Mouse (Mus musculus) MEL (cell line): ENCODE data around the gene Acot7. TPM values are rescaled to one million over a fixed set of nuclear protein-coding genes. Genes with fewer than 3 reads are reported as not detected.

Experiments
- DNase-seq: peaks from one replicate; pipeline ENCODE4 v3.0.0; 2011; ENCODE audit warnings: low read depth, low spot score
- H3K27ac ChIP-seq: 2 replicates; pipeline ENCODE4 v1.5.1; 2012; ENCODE audit warnings: low read depth, mild to moderate bottlenecking, control low read depth, low read length, moderate library complexity; ENCODE audit not compliant: control insufficient read depth
- H3K27me3 ChIP-seq, 2 experiments: fragments of 150-350 bp in 1 of 2; sonication (generic) in 1 of 2; 2 replicates each; pipeline ENCODE4 v1.6.1; 2012; ENCODE audit warnings: low read length in 2 of 2, mild to moderate bottlenecking in 2 of 2, improper control_type of control experiment in 1 of 2, moderate library complexity in 1 of 2; ENCODE audit not compliant: insufficient read depth in 2 of 2, control insufficient read depth in 1 of 2
- H3K36me3 ChIP-seq, 2 experiments: 2 replicates each; pipeline ENCODE4 v1.6.1; 2012 to 2014; ENCODE audit warnings: low read length in 2 of 2, improper control_type of control experiment in 1 of 2, inconsistent platforms in 1 of 2, mild to moderate bottlenecking in 1 of 2; ENCODE audit not compliant: insufficient read depth in 2 of 2, control insufficient read depth in 1 of 2
- H3K4me1 ChIP-seq, 2 experiments: fragments of 150-350 bp in 1 of 2; sonication (generic) in 1 of 2; 2 replicates each; pipeline ENCODE4 v1.6.1; 2012; ENCODE audit warnings: low read length in 2 of 2, improper control_type of control experiment in 1 of 2, mild to moderate bottlenecking in 1 of 2; ENCODE audit not compliant: insufficient read depth in 2 of 2, control insufficient read depth in 1 of 2
- H3K4me3 ChIP-seq, 2 experiments: fragments of 150-350 bp in 1 of 2; sonication (generic) in 1 of 2; 2 replicates each; pipeline ENCODE4 v1.5.1; 2012; ENCODE audit warnings: low read depth in 2 of 2, low read length in 2 of 2, mild to moderate bottlenecking in 2 of 2, moderate library complexity in 2 of 2, control low read depth in 1 of 2, improper control_type of control experiment in 1 of 2; ENCODE audit not compliant: control insufficient read depth in 1 of 2, insufficient read depth in 1 of 2
- H3K79me2 ChIP-seq: 2 replicates; pipeline ENCODE4 v1.6.1; 2012; ENCODE audit warnings: mild to moderate bottlenecking, low read length, moderate library complexity; ENCODE audit not compliant: control insufficient read depth, poor library complexity, insufficient read depth
- H3K9ac ChIP-seq: 2 replicates; pipeline ENCODE4 v1.6.1; 2012; ENCODE audit warnings: low read depth, mild to moderate bottlenecking, control low read depth, low read length, moderate library complexity; ENCODE audit not compliant: control insufficient read depth, poor library complexity, severe bottlenecking
- H3K9me3 ChIP-seq: fragments of 150-350 bp; sonication (generic); replicated peaks from 2 replicates; pipeline ENCODE4 v1.6.1; 2012; ENCODE audit warnings: mild to moderate bottlenecking, low read length, improper control_type of control experiment, moderate library complexity; ENCODE audit not compliant: insufficient read depth
- BHLHE40 ChIP-seq: IDR thresholded peaks from 2 replicates; pipeline ENCODE4 v1.6.1; 2012; ENCODE audit warnings: low read depth, mild to moderate bottlenecking, inconsistent platforms, low read length, improper control_type of control experiment, borderline replicate concordance
- CHD1 ChIP-seq: IDR thresholded peaks from 2 replicates; pipeline ENCODE4 v1.6.1; 2012; ENCODE audit warnings: low read depth, mild to moderate bottlenecking, inconsistent platforms, low read length, improper control_type of control experiment
- CHD2 ChIP-seq: IDR thresholded peaks from 2 replicates; pipeline ENCODE4 v1.6.1; 2011; ENCODE audit warnings: low read length, improper control_type of control experiment
- EP300 ChIP-seq, 2 experiments: IDR thresholded peaks; 2 replicates each; pipeline ENCODE4 v1.6.1; 2011; ENCODE audit warnings: improper control_type of control experiment in 2 of 2, low read length in 2 of 2, low read depth in 1 of 2, mild to moderate bottlenecking in 1 of 2
- ETS1 ChIP-seq: IDR thresholded peaks from 2 replicates; pipeline ENCODE4 v1.6.1; 2012; ENCODE audit warnings: low read depth, mild to moderate bottlenecking, inconsistent platforms, low read length, improper control_type of control experiment, moderate library complexity
- GABPA ChIP-seq: IDR thresholded peaks from 2 replicates; pipeline ENCODE4 v1.6.1; 2012; ENCODE audit warnings: low read depth, mild to moderate bottlenecking, inconsistent platforms, low read length, improper control_type of control experiment, moderate library complexity
- GATA1 ChIP-seq: IDR thresholded peaks from 2 replicates; pipeline ENCODE4 v1.6.1; 2011; ENCODE audit warnings: low read depth, low read length, improper control_type of control experiment
- HCFC1 ChIP-seq: IDR thresholded peaks from 2 replicates; pipeline ENCODE4 v1.6.1; 2012; ENCODE audit warnings: low read depth, mild to moderate bottlenecking, inconsistent platforms, low read length, improper control_type of control experiment, moderate library complexity
- JUND ChIP-seq: IDR thresholded peaks from 2 replicates; pipeline ENCODE4 v1.6.1; 2011; ENCODE audit warnings: low read depth, mild to moderate bottlenecking, improper control_type of control experiment, low read length
- MAFK ChIP-seq: IDR thresholded peaks from 2 replicates; pipeline ENCODE4 v1.6.1; 2011; ENCODE audit warnings: low read depth, mild to moderate bottlenecking, low read length, improper control_type of control experiment, borderline replicate concordance
- MAX ChIP-seq: IDR thresholded peaks from 2 replicates; pipeline ENCODE4 v1.6.1; 2011; ENCODE audit warnings: low read length, improper control_type of control experiment
- MAZ ChIP-seq: IDR thresholded peaks from 2 replicates; pipeline ENCODE4 v1.6.1; 2012; ENCODE audit warnings: low read depth, mild to moderate bottlenecking, inconsistent platforms, low read length, improper control_type of control experiment
- MEF2A ChIP-seq: IDR thresholded peaks from 2 replicates; pipeline ENCODE4 v1.6.1; 2014; ENCODE audit warnings: low read depth, mild to moderate bottlenecking, inconsistent platforms, low read length, improper control_type of control experiment; ENCODE audit not compliant: poor library complexity, insufficient replicate concordance, severe bottlenecking; ENCODE audit errors: extremely low read depth
- MXI1 ChIP-seq: IDR thresholded peaks from 2 replicates; pipeline ENCODE4 v1.6.1; 2011; ENCODE audit warnings: mild to moderate bottlenecking, low read depth, low read length, improper control_type of control experiment
- MYB ChIP-seq: IDR thresholded peaks from 2 replicates; pipeline ENCODE4 v1.6.1; 2011; ENCODE audit warnings: mild to moderate bottlenecking, low read depth, low read length, improper control_type of control experiment
- MYC ChIP-seq: IDR thresholded peaks from 2 replicates; pipeline ENCODE4 v1.6.1; 2011; ENCODE audit warnings: low read depth, mild to moderate bottlenecking, low read length, improper control_type of control experiment, moderate library complexity
- NELFE ChIP-seq: IDR thresholded peaks from 2 replicates; pipeline ENCODE4 v1.6.1; 2011; ENCODE audit warnings: low read depth, low read length, improper control_type of control experiment
- NRF1 ChIP-seq: IDR thresholded peaks from 2 replicates; pipeline ENCODE4 v1.6.1; 2014; ENCODE audit warnings: low read depth, mild to moderate bottlenecking, inconsistent platforms, low read length, improper control_type of control experiment, moderate library complexity; ENCODE audit not compliant: poor library complexity, insufficient read depth, severe bottlenecking
- POLR2AphosphoS2 ChIP-seq: IDR thresholded peaks from 2 replicates; pipeline ENCODE4 v1.6.1; 2011; ENCODE audit warnings: low read length, improper control_type of control experiment
- RAD21 ChIP-seq: IDR thresholded peaks from 2 replicates; pipeline ENCODE4 v1.6.1; 2011; ENCODE audit warnings: mild to moderate bottlenecking, low read depth, low read length, improper control_type of control experiment
- RCOR1 ChIP-seq: IDR thresholded peaks from 2 replicates; pipeline ENCODE4 v1.6.1; 2012; ENCODE audit warnings: low read depth, mild to moderate bottlenecking, inconsistent platforms, low read length, improper control_type of control experiment
- SIN3A ChIP-seq: IDR thresholded peaks from 2 replicates; pipeline ENCODE4 v1.6.1; 2012; ENCODE audit warnings: low read length, improper control_type of control experiment, inconsistent platforms
- SMC3 ChIP-seq: IDR thresholded peaks from 2 replicates; pipeline ENCODE4 v1.6.1; 2011; ENCODE audit warnings: low read depth, low read length, improper control_type of control experiment
- TAL1 ChIP-seq: IDR thresholded peaks from 2 replicates; pipeline ENCODE4 v1.6.1; 2012; ENCODE audit warnings: mild to moderate bottlenecking, inconsistent platforms, low read length, moderate library complexity, mixed read lengths
- TBP ChIP-seq: IDR thresholded peaks from 2 replicates; pipeline ENCODE4 v1.8.0; 2011; ENCODE audit warnings: low read depth, low read length, improper control_type of control experiment
- TCF12 ChIP-seq: IDR thresholded peaks from 2 replicates; pipeline ENCODE4 v1.6.1; 2014; ENCODE audit warnings: low read depth, mild to moderate bottlenecking, inconsistent platforms, low read length, improper control_type of control experiment, moderate library complexity
- UBTF ChIP-seq: IDR thresholded peaks from 2 replicates; pipeline ENCODE4 v1.6.1; 2012; ENCODE audit warnings: low read depth, mild to moderate bottlenecking, inconsistent platforms, low read length, improper control_type of control experiment, moderate library complexity, borderline replicate concordance; ENCODE audit not compliant: insufficient read depth
- USF2 ChIP-seq, 2 experiments: IDR thresholded peaks; 2 replicates each; pipeline ENCODE4 v1.6.1; 2011 to 2012; ENCODE audit warnings: improper control_type of control experiment in 2 of 2, low read length in 2 of 2, borderline replicate concordance in 1 of 2, inconsistent platforms in 1 of 2, low read depth in 1 of 2, mild to moderate bottlenecking in 1 of 2; ENCODE audit not compliant: insufficient read depth in 1 of 2
- ZC3H11A ChIP-seq: IDR thresholded peaks from 2 replicates; pipeline ENCODE4 v1.6.1; 2012; ENCODE audit warnings: low read depth, mild to moderate bottlenecking, inconsistent platforms, low read length, improper control_type of control experiment
- ZKSCAN1 ChIP-seq: IDR thresholded peaks from 2 replicates; pipeline ENCODE4 v1.6.1; 2012; ENCODE audit warnings: low read depth, mild to moderate bottlenecking, inconsistent platforms, low read length, improper control_type of control experiment, moderate library complexity
- ZNF384 ChIP-seq: IDR thresholded peaks from 2 replicates; pipeline ENCODE4 v1.6.1; 2012; ENCODE audit warnings: low read depth, mild to moderate bottlenecking, inconsistent platforms, low read length, improper control_type of control experiment
- polyA plus RNA-seq, 2 experiments: library from polyadenylated mRNA; stranded (reverse) in 1 of 2; unstranded in 1 of 2; fragments of >175 nt in 1 of 2; fragments of >200 nt in 1 of 2; gene quantifications; 2 replicates each; pipeline versions ENCODE4 v1.2.1 to v1.2.4; 2012; ENCODE audit warnings: low replicate concordance in 2 of 2, low read depth in 1 of 2; ENCODE audit not compliant: insufficient read length in 2 of 2, insufficient read depth in 1 of 2, missing spikeins in 1 of 2
- total RNA-seq: library from RNA; depleted of rRNA; stranded (reverse); fragments of 300-350 nt; gene quantifications from 2 replicates; pipeline ENCODE4 v1.2.3, GENCODE M21; 2012

The Acot7 gene
- total and polyA plus RNA-seq, 3 experiments, result 92.7 to 127 TPM; not detected in 1

- H3K27me3 ChIP-seq, result no peaks in the 10 kb centered on the region
- no peaks in the 10 kb centered on the region for H3K79me2 ChIP-seq
- DNase-seq, result peak; percentile 77
- no peak overlapping the region for H3K4me3 ChIP-seq
- no peaks in the 10 kb centered on the region for H3K9me3 ChIP-seq
- H3K9ac ChIP-seq, result no peak overlapping the region
- H3K36me3 ChIP-seq, result no peaks in the 10 kb centered on the region; a peak in 1 of 4 replicates
- TF ChIP-seq TBP, result no peak
- peak; percentile 46; the same call in 1 of the 2 replicates for TF ChIP-seq ETS1
- TF ChIP-seq MXI1, result peak; percentile 62; the same call in 1 of the 2 replicates
- TF ChIP-seq SMC3, result 0 out of 2 replicates have a peak, but pooled peaks have one; percentile 18
- peak; percentile 55 for TF ChIP-seq GATA1
- TF ChIP-seq TAL1, result peak; percentile 45; the same call in 1 of the 2 replicates
- TF ChIP-seq ZKSCAN1, result no peak
- TF ChIP-seq NELFE, result no peak
- no peak for TF ChIP-seq MAZ
- peak; percentile 58; the same call in 1 of the 2 replicates for TF ChIP-seq SIN3A
- TF ChIP-seq EP300 (IDR thresholded peaks at IDR 0.05; ENCODE audit: low read depth in 1 of 2, low read length in 2 of 2), result peak; percentile 53 to 70; a peak in 3 of 4 replicates
- TF ChIP-seq CHD1, result no peak
- no peak for TF ChIP-seq USF2 (IDR thresholded peaks at IDR 0.05; ENCODE audit: borderline replicate concordance in 1 of 2, insufficient read depth in 1 of 2, low read depth in 1 of 2, low read length in 2 of 2)
- TF ChIP-seq NRF1, result no peak
- no peak for TF ChIP-seq GABPA
- peak; percentile 58; the same call in 1 of the 2 replicates for TF ChIP-seq TCF12
- no peak for TF ChIP-seq CHD2
- no peak for TF ChIP-seq RAD21
- TF ChIP-seq MAX, result peak; percentile 65
- peak; percentile 63; the same call in 1 of the 2 replicates for TF ChIP-seq RCOR1
- TF ChIP-seq ZNF384, result no peak
- no peak for TF ChIP-seq HCFC1
- TF ChIP-seq UBTF, result no peak
- no peak for TF ChIP-seq ZC3H11A
- no peak for TF ChIP-seq MEF2A
- peak; percentile 75; the same call in 1 of the 2 replicates for TF ChIP-seq BHLHE40
- no peak for TF ChIP-seq MYC
- no peak for TF ChIP-seq JUND
- TF ChIP-seq MYB, result no peak
- no peak for TF ChIP-seq POLR2AphosphoS2
- no peak for TF ChIP-seq MAFK
- TF ChIP-seq, all 39 proteins: peak for 11
- Histone ChIP-seq H3K27ac (no peak overlapping the region), H3K4me1 (no peaks in the 10 kb centered on the region; a peak in 1 of 4 replicates)
Measured at GRCm38 (mm10) chr4:152212091-152212505, 34.2 kb downstream of the Acot7 start.
